Mouse (Mus musculus): ENCODE results near the gene Grm1.

DNA sequence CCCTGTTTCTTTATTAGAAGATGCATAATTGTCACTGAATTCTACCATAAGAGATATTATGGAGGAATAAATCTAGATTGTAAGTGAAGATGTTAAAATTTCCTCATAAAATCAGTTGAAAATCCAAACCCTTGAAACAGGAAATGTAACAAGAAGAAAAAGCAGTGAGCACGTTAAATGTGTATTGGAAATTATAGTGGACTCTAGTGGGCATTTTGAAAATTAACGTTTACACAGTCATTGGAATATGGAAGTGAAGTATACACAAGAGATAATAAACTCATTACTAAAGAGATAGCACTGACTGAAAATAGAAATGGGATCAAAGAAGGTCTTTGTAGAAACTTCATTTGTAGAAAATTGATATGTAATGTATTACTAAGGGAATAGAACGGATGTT, 4.2 kb upstream of the Grm1 start:
- TF ChIP-seq CTCF (IDR thresholded peaks at IDR 0.05; ENCODE audit: low read depth, low read length), result no peak
- no peak for TF ChIP-seq POLR2A (IDR thresholded peaks at IDR 0.05; ENCODE audit: extremely low read depth, insufficient read depth, low read length)
